Mouse (Mus musculus) c-Kit-negative CD71-positive TER-119-positive erythroid progenitor cells, embryonic 14.5 days (primary cell): ENCODE results near the gene Gm9918.

Source experiments
- DNase-seq: peaks from one replicate; pipeline ENCODE4 v3.0.0-alpha.2; 2013; ENCODE audit warnings: low read depth, low spot score

Gm9918 gene

DNA sequence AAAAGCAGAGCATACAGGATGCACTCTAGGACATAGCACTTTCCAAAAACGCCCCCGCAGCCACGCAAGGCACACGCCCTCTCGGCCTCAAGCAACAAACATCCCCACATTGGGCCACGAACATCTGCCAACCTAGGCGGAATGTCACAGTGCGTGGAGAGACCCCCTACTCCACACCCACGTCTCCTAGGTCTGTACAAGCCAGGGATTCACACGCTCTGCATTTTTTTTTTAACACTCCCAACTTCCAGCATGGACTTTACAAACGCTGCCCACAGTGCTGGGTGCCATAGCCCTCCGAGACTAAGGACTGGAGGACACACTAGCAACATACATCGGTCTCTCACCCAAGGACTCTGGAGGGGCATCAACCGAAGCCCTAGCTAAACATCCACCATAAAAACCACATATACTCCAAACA is 24.9 kb upstream of the Gm9918 start:
- DNase-seq, result no peak

DNA sequence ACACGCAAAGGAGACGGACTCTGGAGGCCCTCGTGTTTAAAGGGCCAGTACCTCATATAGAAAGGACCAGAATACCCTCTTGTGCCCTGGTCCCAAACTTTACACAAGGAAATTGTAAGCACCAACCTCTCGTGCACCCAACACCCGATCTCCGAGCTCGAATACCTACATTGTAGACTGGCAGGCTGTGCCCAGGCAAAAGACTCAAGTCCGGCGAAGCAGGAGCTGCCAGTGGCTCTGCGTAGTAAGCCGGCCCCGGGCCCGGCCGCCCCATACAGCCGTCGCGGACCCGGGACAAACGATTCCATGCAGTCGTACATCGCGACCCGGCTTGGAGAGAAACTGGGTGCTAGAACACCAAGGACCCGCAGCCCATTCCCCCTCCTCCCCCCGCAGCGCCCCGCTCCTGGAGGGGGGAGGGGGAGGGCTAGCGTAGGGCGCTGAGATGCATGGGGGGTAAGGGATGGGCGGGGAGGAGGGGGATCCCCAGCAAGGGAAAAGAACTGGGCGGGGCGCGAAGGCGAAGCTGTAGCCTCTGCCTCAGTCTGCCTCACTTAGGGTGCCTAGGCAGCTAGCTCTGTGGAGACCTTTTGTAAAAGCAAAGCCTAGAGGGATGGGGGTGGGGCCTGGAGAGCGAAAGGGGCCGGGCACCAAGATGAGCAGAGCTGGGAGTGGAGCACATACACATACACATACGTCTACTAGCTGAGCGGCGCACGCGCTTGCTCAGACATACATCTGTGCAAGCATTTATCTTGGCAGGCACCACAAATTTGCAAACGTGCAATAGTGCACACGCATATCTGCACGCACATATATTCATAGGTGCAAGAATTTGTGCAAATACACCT is 24.2 kb upstream of the Gm9918 start:
- no peak for DNase-seq

DNA sequence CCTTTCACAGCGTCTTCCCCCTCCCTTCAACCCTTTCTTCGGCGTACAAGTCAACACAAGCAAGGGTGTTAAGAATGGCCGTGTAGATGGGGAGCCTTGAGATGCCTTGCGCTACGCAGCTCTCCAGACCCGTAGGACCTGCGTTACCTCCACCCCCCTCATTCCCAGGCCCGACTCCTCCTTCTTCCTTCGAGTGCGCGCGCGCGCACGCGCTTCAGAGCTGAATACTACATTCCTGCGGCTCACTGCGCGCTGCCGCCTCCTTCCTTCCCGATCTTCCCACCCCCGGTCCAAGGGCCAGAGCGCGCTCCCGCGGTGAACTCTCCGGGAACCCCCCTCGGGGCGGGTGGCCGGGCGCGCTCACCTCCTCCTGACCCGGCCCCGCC is 23.5 kb upstream of the Gm9918 start:
- DNase-seq, result no peak

DNA sequence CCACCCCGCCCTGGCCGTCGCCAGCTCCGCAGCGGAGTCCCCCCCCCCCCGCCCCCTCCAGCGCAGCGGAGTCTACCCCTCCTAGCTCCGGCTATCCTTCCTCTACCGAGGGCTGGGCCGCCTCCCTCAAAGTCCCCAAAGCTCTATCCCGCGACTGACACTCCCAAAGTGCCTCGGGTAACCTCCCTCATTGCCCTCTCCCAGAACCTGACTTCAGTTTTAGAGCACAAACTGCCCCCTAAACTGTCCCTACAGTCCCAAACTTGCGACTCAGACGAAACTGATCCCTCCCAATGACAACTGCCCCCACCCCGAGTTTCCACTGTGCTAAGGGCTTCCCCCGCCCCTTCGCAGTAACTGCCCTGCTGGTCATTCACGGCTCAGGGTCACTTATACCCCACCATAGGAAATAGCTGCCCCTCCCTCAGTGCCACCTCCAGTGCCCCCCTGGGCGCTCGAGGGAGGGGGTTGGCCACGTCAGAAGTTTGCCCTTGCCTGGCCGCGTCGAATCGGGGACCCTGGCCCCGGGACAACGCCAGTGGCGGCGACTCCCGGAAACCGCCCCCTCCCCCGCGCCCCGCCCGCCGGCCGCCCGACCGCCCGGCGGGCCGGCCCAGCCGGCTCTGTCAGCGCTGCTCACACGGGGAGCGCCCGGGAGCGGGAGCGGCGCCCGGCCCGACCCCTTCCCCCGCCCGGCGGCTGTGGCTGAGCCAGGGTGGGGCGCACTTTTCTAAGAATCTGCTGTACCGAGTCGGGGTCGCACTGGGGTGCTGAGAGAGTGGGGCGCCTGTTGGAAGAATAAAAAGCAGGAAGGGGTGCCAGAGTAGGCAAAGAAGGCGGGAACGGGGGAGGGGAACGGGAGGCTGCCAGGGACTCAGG is 22.9 kb upstream of the Gm9918 start:
- DNase-seq, result no peak

DNA sequence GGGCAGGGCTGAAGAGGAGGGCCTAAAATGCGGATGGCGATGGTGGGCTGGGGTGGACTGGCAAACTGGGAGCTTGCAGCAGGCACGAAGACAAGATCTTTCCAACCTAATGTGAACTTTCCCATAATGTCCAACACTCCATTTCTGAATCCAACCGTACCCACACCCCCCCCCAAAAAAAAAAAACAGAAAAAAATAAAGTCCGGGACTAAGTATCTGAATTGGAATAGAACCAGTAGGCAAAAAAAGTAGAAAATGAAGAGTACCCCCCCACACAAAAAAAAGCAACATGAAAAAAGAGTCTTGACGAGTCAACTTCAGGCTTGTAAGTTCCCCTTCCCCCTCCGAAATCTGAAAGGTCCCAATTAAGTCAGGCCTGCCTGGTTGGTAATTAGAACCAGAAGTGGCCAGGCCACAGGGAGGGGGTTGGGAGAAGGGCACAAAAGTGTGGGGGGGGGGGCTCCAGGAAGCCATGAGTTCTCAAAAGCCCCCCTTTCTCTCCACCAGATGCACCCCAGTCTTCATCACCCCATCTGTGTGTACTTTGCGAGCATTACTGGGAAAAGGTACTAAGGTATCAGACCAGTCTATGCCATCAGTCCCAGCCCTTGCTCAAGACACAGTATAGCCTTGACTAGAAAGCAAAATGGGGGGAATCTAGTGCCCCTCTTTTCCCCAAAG is 22.1 kb upstream of the Gm9918 start:
- DNase-seq, result no peak

DNA sequence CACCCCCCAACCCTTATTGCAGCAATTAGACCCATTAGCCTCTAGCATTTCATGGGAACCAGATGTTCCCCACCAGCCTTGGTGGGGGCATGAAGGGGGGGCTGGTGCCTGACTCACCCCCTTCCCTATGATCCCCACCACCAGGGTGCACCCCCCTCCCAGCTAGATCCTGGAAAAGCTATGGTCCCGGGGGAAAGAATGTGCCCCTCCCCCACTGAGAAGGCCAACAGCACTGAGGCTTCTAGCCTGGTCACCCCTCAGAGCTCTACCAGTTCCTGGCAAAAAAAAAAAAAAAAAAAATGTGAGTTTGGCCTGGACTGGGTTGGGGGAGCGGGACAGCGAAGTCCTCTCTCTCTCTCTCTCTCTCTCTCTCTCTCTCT is 21.6 kb upstream of the Gm9918 start:
- no peak for DNase-seq

DNA sequence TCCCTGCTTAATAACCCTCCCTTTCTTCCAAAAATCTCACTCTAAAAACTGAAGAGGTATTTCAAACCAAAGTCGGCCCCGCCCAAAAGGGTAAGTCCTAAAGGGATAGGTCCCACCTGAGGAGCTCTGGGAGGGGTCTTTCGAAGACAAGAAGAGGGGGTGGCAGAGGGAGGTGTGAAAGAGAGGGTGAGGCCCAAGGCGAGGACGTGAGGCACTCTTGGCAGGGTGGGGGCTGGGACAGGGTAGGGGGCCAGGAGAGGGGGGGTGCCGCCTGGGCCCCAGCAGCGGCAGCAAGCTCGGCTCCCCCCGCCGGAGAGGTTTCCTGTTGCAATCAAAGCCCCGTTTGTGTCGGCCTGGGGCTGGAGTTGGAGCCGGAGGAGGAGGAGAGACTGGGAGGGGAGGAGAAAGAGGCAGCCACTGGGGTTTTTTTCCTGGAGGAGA is 21.1 kb upstream of the Gm9918 start:
- DNase-seq, result no peak

DNA sequence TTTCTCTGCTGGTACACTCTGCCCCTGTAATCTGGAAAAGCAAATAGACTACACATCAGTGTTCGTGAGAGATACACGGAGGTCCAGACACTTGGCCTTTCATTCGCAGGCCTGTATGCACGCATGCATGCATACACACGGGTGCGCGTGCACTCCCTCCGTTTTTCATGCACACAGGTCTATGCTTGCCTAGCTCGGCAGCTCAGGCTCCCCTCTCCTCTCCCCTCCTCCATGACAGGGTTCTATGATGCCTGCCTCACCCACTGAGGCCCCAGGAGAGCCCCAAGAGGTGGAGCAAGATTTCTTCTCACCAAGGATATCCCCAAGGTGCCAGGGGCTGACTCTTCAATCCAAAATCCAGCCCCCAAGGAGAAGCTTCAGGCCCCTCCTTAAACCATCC is 20.4 kb upstream of the Gm9918 start:
- no peak for DNase-seq

DNA sequence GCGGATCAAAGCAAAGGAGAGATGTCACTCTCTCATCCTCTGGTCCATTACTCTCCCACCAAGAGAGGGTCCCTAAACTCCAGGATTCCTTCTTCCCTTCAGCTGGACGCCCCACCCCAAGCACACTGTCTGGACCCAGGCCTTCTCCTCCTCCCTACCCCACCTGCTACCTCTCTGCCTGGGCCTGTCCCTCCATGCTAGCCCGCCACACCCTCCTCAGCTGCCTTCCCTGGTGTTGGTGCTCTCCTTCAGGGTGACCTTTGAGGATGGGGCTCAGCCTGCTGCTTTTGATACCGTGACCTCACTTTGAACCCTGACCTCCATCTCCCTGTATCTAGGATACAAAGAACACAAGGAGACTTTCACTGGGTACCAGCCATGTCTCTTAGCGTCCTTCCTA is 19.8 kb upstream of the Gm9918 start:
- no peak for DNase-seq

DNA sequence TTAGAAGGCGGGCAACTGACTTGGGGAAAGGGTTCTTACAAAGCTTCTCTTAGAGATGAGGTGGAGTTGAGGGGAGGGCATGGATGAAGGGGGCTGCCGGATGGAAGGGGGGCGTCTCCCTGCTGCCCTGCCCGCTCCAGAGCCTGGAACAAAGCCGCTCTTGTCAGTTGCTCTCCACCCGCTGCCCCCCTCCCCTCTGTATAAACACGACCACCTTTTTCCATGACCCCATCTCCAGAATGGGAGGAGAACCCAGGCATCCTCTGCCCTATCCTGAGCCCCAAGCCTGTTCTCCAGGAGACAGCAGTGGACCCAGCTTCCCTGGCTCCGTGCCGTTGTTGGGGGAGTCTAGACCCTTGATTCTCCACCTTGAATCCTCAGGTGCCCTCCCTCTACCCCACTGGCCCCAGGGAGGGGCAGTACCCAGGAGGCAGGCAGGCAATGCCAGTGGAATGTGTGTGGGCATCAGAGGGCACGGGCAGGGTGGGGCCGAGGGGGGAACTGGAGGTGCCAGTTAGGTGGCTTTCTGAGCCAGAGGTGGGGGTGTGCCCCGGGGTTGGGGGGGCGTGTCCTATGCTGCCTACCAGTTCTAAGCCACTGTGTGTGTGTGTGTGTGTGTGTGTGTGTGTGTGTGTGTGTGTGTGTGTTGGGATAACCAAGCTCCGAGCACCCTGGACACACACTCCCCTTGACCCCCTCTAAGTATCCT is 14.7 kb upstream of the Gm9918 start:
- DNase-seq, result no peak

DNA sequence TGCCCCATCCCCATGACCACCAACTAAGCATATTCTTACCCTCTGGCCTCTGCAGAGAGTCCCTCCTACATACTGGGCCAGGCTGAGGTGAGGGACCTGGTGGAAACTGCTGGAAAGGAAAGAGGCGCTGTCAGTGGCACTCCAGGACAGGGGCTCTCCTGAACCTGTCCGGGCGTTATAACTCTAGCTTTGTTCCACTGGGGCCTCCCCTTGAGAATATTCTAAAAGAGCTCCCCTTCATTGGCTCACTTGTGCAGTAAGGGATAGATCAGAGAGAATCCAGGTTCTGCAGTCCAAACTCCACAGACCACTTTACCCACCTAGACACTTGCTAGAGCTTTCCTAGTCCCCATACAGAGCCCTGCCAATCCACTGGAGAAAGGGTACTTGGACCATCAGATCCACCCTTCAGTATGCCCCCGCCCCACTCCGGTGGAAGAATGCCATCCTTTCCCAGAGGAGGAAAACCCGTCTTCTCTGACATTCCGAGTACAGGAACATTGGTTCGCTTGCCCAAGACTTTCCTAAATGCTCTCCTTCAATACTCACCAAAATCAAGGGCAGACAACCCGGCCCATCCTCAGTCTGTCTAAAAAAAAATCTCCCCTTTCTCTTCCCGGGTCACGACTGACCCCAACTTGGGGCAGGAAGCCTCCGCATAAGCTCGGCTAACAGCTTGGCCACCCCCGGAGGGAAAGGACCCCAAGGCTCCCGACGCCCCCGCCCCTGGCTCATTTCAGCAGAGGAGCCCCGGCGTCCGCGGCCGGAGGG is 13.7 kb upstream of the Gm9918 start:
- DNase-seq, result no peak

DNA sequence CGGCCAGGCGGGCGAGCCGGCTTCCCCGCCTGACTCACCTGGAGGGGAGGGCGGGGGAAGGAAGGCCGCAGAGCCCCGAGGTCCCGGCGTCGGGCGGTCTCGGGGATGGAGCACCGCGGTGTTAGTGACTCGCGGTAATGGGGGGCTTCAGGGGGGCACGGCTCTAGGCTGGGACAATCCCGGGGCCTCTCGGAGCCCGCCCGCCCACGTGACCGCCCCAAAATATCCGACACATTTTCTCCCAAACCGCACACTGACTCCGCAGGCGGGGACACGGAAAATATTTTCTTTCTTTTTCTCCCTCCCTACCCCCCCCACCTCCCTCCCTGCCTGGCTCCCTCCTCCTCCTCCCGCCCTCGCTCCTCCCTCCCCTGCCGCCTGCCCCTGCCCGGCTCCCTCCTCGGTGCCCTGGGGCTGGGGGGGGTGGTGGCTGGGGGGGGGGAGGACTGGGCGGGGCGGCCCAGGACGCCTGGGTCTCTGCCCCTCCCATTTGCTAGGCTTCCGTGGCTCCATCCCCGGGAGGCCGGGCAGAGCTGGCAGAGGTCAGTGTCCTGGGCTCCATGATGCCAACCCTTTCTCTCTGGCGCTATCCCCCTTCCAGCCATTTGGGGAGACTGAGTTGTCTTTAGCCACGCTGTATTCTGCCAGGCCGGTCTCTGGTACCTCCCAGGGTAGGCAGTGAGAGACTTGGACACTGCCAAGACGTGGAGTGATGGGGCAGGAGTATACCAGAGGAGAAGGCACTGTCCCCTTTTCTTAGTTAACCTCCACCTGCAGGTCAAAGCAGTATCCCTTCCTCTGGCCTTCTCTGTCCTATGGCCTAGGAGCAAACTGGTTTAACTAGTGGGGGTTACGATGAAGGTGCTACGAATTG is 12.9 kb upstream of the Gm9918 start, which contains the start of gene Rarg:
TSS of gene Rarg (minus strand) at position 316 of the 874 bp plus-strand sequence.
- DNase-seq, result no peak

DNA sequence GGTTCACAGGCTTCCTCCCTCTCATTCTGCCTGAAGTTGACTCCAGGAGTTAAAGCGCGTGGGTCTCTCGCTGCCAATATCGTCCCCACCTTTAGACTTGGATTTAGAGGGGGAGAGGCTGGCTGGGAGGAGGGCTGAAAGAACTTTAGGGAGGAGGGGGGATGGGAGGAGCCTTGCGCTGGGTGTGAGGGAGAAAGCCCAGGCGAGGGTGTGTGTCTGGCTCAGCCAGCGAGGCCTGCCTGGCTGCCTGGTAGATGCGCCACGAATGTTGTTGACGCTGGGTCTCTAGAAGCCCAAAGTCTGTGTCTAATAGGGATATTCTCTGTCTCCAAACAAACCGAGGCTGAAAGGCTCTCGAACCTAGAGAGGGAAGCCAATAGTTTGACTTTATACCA is 12.3 kb upstream of the Gm9918 start:
- no peak for DNase-seq

DNA sequence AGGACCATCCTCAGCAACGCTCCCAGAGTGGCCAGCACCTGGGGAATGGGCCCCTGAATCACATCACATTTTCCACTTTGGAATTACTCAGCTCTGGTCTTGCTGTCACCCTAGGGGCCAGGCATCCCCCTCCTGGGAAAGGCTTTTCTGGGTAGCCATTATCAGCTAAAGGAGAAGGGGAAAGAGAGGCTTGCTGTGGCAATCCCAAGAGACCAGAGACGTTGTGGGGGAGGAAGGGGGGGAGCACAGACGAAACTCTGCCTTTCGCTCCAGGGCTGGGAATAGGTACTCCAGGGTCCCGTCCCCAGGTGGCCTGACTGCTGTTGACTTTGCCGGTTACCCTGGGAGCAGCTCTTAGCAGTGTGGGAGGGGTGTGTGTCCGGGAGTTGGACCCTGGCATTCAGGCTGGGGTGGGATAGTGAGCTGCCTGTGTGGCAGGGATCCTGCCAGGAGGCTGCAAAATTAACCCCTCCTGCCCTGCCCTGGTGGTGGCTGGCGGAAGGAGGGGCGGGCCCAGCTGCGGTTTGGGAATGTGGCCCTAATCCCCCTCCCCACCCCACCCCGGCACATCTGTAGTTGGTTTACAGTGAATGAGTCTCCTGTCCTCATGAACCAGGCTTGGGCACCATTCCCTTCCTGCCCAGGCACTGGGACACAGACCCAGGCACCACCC is 11.6 kb upstream of the Gm9918 start:
- DNase-seq, result no peak

DNA sequence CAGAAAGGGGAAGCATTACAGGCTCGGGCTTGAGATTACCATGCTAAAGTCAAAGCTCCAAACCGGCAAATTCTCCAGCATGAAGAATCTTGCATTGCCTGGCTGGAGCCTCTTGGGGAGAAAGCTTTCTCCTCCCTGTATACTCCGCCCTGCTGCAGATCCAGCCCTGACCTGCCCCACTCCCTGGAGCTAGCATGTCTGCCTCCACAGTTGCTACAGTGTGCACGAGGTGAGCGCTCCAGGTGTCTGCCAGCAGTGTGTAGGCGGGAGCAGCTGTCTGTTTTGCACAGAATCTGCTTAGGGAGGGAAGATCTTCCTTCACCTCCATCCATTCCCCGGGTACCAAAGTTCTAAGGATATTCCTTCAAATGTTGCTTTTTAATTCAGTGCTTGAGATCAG is 7.8 kb upstream of the Gm9918 start:
- DNase-seq, result no peak

DNA sequence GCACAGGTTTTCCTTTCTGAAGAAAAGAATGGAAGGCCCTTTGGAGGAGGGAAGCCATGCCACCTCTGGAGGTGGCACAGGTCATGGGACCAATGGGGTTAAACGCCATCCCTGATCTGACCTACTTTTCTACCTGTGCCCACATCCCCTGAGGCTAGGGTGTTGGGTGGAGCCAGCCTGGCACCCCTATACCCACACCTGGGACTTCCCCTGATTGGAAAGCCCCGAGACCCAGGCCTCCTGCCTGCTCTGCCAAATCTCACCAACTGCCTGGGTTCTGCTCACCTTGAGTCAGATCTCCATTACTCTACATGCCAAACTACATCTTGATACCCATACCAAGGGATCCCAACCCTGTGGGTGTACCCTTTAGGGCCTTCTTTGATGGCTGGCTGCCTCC is 7.3 kb upstream of the Gm9918 start:
- DNase-seq, result no peak

DNA sequence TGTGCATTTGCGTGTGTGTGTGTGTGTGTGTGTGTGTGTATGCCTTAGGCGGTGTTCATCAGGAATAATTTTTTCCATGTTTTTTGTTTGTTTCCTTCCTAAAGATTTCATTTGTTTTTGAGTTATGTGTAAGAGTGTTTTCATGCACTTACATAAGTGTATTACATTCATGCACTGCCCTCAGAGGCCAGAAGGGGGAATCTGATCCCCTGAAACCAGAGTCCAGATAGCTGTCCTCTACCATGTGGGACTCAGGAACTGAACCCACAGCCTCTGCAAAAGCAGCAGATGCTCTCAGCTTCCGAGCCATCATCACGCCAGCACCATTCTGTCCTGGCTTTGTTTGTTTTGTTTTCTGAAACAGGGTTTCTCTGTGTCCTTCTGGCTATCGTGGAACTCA is 4.8 kb upstream of the Gm9918 start:
- no peak for DNase-seq

DNA sequence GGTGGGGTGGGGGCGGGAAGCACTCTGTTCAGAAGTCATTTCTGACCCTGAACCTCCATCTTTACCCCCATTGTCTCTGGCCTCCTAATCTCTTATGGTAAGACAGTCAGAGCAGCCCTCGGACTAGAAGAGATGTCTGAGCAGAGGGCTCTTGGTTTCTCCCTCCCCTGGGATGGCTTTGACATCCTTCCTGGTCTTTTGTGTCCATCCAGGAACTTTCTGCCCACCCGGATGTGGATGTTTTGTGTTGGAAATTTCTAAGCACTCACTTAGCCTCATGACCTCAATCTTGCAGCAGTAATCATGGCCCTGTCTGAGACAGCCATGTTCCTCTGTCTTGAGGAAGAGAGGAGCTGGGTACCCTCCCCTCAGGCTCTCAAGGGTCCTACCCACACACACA is 1.1 kb downstream of the Gm9918 start:
- no peak for DNase-seq

DNA sequence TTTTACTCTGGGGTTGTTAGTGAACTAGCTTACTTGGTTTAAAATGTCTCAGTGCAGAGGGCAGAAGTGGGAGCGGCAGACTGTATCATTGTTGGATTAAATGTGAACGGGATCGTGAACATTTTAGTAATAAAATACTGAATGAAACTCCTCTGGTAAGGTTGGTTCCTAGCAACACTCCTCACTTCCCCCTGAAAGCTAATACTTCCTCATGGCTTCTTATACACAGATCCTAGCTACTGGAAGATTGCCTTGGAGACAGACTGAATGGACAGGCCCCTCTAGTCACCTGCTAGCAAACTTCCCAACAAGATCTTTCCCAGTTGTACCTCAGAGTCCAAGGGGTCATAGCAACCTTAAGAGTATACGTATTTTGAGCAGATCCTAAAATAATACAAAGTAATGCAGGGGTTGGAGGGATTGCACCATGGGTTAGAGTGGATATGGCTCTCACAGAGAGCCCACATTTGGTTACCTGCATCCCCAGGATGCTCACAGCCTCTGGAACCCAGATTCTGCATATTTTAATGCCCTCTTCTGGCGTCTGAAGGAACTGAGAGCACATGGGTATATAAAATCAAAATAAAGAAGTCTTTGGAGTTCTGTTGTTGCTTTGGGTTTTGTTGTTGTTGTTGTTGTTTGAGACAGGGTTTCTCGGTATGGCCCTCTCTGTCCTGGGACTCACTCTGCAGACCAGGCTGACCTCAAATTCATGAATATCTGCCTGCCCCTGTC is 3.8 kb downstream of the Gm9918 start:
- DNase-seq, result no peak
